Mouse (Mus musculus) macrophage (primary cell): ENCODE measurements around the gene Mlxip. TPM values are rescaled to one million over a fixed set of nuclear protein-coding genes. Genes with fewer than 3 reads are reported as not detected.

Source experiments
- H3K27ac ChIP-seq: fragments of 350-480 bp; formaldehyde crosslinking; 2 replicates; pipeline ENCODE4 v1.9.0; 2021
- H3K36me3 ChIP-seq: fragments of 350-480 bp; formaldehyde crosslinking; 2 replicates; pipeline ENCODE4 v1.9.0; 2021; ENCODE audit errors: inconsistent target
- H3K4me3 ChIP-seq: fragments of 350-480 bp; formaldehyde crosslinking; 2 replicates; pipeline ENCODE4 v1.9.0; 2021; ENCODE audit errors: inconsistent target
- H3K79me2 ChIP-seq: fragments of 350-480 bp; formaldehyde crosslinking; 2 replicates; pipeline ENCODE4 v1.9.0; 2021; ENCODE audit errors: inconsistent target
- WGBS: methylation state at CpG from one replicate; pipeline ENCODE4 v1.1.7; 2026; ENCODE audit warnings: inconsistent platforms; ENCODE audit not compliant: missing documents; 5-methylcytosine and 5-hydroxymethylcytosine counted together
- polyA plus RNA-seq: library from polyadenylated mRNA; stranded (reverse); fragments of 250-400 nt; gene quantifications from 3 replicates; pipeline ENCODE4 v1.2.4, GENCODE M21; 2018; ENCODE audit warnings: inconsistent platforms

Mlxip gene
- polyA plus RNA-seq, 1 experiment from 2014 or later, result 18.7 TPM

DNA sequence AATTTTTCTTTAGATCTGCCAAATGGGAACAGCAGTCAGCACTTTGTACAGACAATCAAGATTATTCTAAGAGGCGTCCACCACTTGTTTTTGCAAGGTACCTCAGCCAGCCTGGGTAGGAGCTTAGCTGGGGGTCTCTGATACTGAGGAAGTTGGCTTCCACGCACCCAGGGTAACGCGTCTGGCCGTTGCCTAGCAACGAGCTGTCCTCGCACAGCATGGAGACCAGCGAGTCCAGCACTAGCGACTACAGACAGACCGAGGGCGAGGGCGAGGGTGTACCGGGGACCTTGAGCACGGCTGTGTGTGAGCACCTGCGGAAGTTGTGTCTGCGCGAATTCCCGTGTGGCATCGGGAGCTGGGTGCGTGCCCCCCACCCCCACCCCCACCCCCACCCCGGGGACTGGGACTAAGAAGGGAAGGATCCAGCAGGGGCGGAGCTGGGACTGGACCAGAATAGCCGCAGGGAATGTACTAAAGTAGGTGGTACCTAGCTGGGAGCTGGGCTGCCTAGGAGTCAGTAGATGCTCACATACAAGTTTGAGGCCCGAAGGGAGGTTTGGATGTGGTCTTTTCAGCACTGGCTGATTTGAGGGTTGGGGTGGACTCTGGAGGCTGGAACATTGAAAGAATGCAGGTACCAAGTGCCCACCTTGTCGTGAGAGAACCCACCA, 94.7 kb downstream of the Mlxip start, which contains the start of the genes Lrrc43 and Il31:
Gene Lrrc43 (plus strand): TSS at position 194 of the 674 bp plus-strand sequence.
Gene Il31 (minus strand): TSS at position 378 of the 674 bp plus-strand sequence.
- Histone ChIP-seq H3K79me2 (no peaks in the 10 kb centered on the region), H3K36me3 (no peaks in the 10 kb centered on the region), H3K27ac (no peak within 1 kb of the TSS), H3K4me3 (no peak within 1 kb of the TSS)
- 28% methylated on average over 22 of the region's 25 CpGs for WGBS

- H3K36me3 ChIP-seq, result no peaks in the 10 kb centered on the region
- WGBS, result 65% methylated on average over 9 of the region's 9 CpGs
These were observed 95.3 kb downstream of the Mlxip start for GRCm38 (mm10) chr5:123489935-123490334.

DNA sequence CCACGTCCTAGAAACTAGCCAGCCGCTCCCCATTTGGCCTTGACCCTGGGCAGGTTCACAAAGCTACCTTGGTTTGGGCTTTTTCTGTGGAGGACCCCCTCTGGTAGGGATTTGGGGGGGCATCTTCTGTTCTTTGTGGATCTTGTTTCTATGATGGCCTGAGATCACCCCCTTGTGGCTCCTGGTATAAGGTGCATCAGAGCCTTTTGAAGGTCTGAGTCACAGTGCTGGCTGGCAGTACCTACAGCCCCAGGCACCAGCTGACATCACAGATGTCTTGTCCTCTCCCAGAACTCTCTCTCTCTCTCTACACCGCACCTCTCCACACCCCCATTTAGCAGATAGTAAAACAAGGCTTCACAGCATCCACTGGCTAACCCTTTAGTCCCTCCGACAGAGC, 105.1 kb downstream of the Mlxip start:
- Histone ChIP-seq H3K79me2 (no peaks in the 10 kb centered on the region), H3K27ac (no peak overlapping the region), H3K4me3 (no peak overlapping the region), H3K36me3 (no peaks in the 10 kb centered on the region)
- 51% methylated on average over 4 of the region's 4 CpGs for WGBS

More at GRCm38 (mm10) chr5:123489935-123490334, 95.3 kb downstream of the Mlxip start:
- no peaks in the 10 kb centered on the region for H3K79me2 ChIP-seq
- no peak overlapping the region for H3K27ac ChIP-seq
- no peak overlapping the region for H3K4me3 ChIP-seq

DNA sequence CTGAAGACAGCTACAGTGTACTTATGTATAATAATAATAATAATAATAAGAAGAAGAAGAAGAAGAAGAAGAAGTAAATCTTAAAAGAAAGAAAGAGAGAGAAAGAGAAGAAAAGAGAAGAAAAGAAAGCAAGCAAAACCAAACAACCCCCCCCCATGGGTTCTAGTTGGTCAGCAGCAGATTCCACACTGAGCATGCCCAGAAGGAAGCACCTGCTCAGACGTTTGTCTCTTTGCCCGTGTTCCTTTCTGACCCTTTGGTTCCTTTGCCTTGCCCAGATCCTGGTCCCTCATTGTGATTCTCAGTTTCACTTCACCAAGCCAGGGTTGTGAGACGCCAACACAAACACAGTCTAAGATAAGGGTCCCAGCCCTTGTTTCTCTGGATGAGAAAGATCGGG, 107.4 kb downstream of the Mlxip start:
- no peak overlapping the region for H3K4me3 ChIP-seq
- H3K79me2 ChIP-seq, result no peaks in the 10 kb centered on the region
- H3K36me3 ChIP-seq, result no peaks in the 10 kb centered on the region
- H3K27ac ChIP-seq, result no peak overlapping the region
- WGBS, result 35% methylated on average over 3 of the region's 4 CpGs

Other genes starting within 250 kb of the Mlxip start
- gene Psmd9, start 225.4 kb upstream of the Mlxip start, polyA plus RNA-seq, result 13.6 to 18.6 TPM (median 16.4 TPM) in 3 replicates
- not detected in 3 replicates for gene Hpd, start 212.1 kb upstream of the Mlxip start, polyA plus RNA-seq
- 0.11 to 0.16 TPM (median 0.12 TPM) in 3 replicates for gene Wdr66, start 142.7 kb upstream of the Mlxip start, polyA plus RNA-seq
- 2.2 to 3.5 TPM (median 2.3 TPM) in 3 replicates for gene Bcl7a, start 51.0 kb upstream of the Mlxip start, polyA plus RNA-seq
- gene Lrrc43, start 94.5 kb downstream of the Mlxip start, polyA plus RNA-seq, result not detected in 3 replicates
- not detected in 3 replicates for gene Il31, start 94.7 kb downstream of the Mlxip start, polyA plus RNA-seq
- gene B3gnt4, start 115.7 kb downstream of the Mlxip start, polyA plus RNA-seq, result not detected in 3 replicates
- 22.3 to 30.5 TPM (median 24.6 TPM) in 3 replicates for gene Diablo, start 129.4 kb downstream of the Mlxip start, polyA plus RNA-seq
- not detected in 3 replicates for gene Gm49027, start 130.7 kb downstream of the Mlxip start, polyA plus RNA-seq
- 67.1 to 83.9 TPM (median 76.7 TPM) in 3 replicates for gene Vps33a, start 178.2 kb downstream of the Mlxip start, polyA plus RNA-seq